Mouse (Mus musculus) spleen, postnatal 0 days (tissue): ENCODE data around the gene Zfp93. TPM values are rescaled to one million over a fixed set of nuclear protein-coding genes. Genes with fewer than 3 reads are reported as not detected.

Experiments used
- polyA plus RNA-seq: library from polyadenylated mRNA; unstranded; fragments of >200 nt; fragmentation: Nextera tagmentation; extraction: Ambion mirVana; gene quantifications from 2 replicates; pipeline ENCODE4 v1.2.1, GENCODE M21; 2015

The Zfp93 gene
- polyA plus RNA-seq, result 1.5 and 1.6 TPM in 2 replicates

GRCm38 (mm10) chr7:24270288-24270672 is at the start of gene Zfp93:
Gene Zfp93, plus strand, starts transcription at chr7:24270420.

GRCm38 (mm10) chr7:24237040-24237791 is 33.0 kb upstream of the Zfp93 start, which contains the start of gene Zfp109:
Gene Zfp109, minus strand, starts transcription at chr7:24237560.

GRCm38 (mm10) chr7:24254633-24255474 is 15.4 kb upstream of the Zfp93 start, which contains the start of gene Zfp108:
Gene Zfp108, plus strand, starts transcription at chr7:24254794.

GRCm38 (mm10) chr7:24300771-24301282 is 30.6 kb downstream of the Zfp93 start, which contains the start of gene Zfp61:
Gene Zfp61, minus strand, starts transcription at chr7:24301232.

GRCm38 (mm10) chr7:24316567-24317092 is 46.4 kb downstream of the Zfp93 start, which contains the start of gene Zfp94:
Gene Zfp94, minus strand, starts transcription at chr7:24316666.

Other genes with a start within 250 kb of the Zfp93 start
- not detected in 2 replicates for gene Vmn1r183, start 217.2 kb upstream of the Zfp93 start, polyA plus RNA-seq
- gene Zfp180, start 188.5 kb upstream of the Zfp93 start, polyA plus RNA-seq, result 9.6 and 10.4 TPM in 2 replicates
- gene Zfp112, start 158.1 kb upstream of the Zfp93 start, polyA plus RNA-seq, result 1.8 TPM in 2 replicates
- 5.1 and 6.2 TPM in 2 replicates for gene Zfp235, start 136.3 kb upstream of the Zfp93 start, polyA plus RNA-seq
- gene Zfp114, start 95.4 kb upstream of the Zfp93 start, polyA plus RNA-seq, result 0.67 and 0.76 TPM in 2 replicates
- gene Zfp111, start 59.0 kb upstream of the Zfp93 start, polyA plus RNA-seq, result 1.8 and 2.0 TPM in 2 replicates
- gene Zfp109, start 32.9 kb upstream of the Zfp93 start, polyA plus RNA-seq, result 0.84 and 0.97 TPM in 2 replicates
- gene Zfp108, start 15.6 kb upstream of the Zfp93 start, polyA plus RNA-seq, result 0.54 and 0.76 TPM in 2 replicates
- gene Zfp61, start 30.8 kb downstream of the Zfp93 start, polyA plus RNA-seq, result 7.3 and 9.7 TPM in 2 replicates
- gene Zfp94, start 46.2 kb downstream of the Zfp93 start, polyA plus RNA-seq, result 3.8 and 5.0 TPM in 2 replicates
- gene Tescl, start 63.5 kb downstream of the Zfp93 start, polyA plus RNA-seq, result not detected in 2 replicates
- gene Lypd5, start 78.8 kb downstream of the Zfp93 start, polyA plus RNA-seq, result 0.08 TPM in 1 of 2 replicates, not detected in the other
- 122 and 131 TPM in 2 replicates for gene Kcnn4, start 99.8 kb downstream of the Zfp93 start, polyA plus RNA-seq
- 24.6 and 25.3 TPM in 2 replicates for gene Smg9, start 129.2 kb downstream of the Zfp93 start, polyA plus RNA-seq
- 0.29 and 0.42 TPM in 2 replicates for gene Irgc1, start 181.9 kb downstream of the Zfp93 start, polyA plus RNA-seq
- 26.4 and 31.6 TPM in 2 replicates for gene Plaur, start 192.1 kb downstream of the Zfp93 start, polyA plus RNA-seq
- gene Cadm4, start 211.6 kb downstream of the Zfp93 start, polyA plus RNA-seq, result 5.3 and 6.6 TPM in 2 replicates
- 6.1 and 9.6 TPM in 2 replicates for gene Zfp428, start 236.6 kb downstream of the Zfp93 start, polyA plus RNA-seq
- gene AC161166.1, start 242.0 kb downstream of the Zfp93 start, polyA plus RNA-seq, result 0.11 TPM in 1 of 2 replicates, not detected in the other